Mouse (Mus musculus) intestine, postnatal 0 days (tissue): ENCODE results near the gene Smarca2. TPM values are rescaled to one million over a fixed set of nuclear protein-coding genes. Genes with fewer than 3 reads are reported as not detected.
"Not testable (repeated sequence)": the region's sequence is repeated elsewhere in the genome, so short reads cannot be mapped to it uniquely, and the experiment has no call there.

Experiments used
- ATAC-seq: fragments of 200-750 bp; cut with Nextera tagmentation; 2 replicates; pipeline ENCODE4 v1.8.0; 2017; ENCODE audit warnings: mild to moderate bottlenecking, moderate TSS enrichment, moderate library complexity
- H3K27ac ChIP-seq: fragments of 300-500 bp; sonication (generic); 2 replicates; pipeline ENCODE4 v1.5.1; 2014; ENCODE audit warnings: mild to moderate bottlenecking, low read depth, low read length, moderate library complexity
- H3K27me3 ChIP-seq: fragments of 300-500 bp; sonication (generic); replicated peaks from 2 replicates; pipeline ENCODE4 v1.6.1; 2014; ENCODE audit warnings: low read length, mixed read lengths; ENCODE audit not compliant: control insufficient read depth, insufficient read depth
- H3K36me3 ChIP-seq: fragments of 300-500 bp; sonication (generic); 2 replicates; pipeline ENCODE4 v1.6.1; 2014; ENCODE audit warnings: mild to moderate bottlenecking, moderate library complexity; ENCODE audit not compliant: control insufficient read depth, insufficient read depth
- H3K4me1 ChIP-seq: fragments of 300-500 bp; sonication (generic); replicated peaks from 2 replicates; pipeline ENCODE4 v1.6.1; 2014; ENCODE audit warnings: antibody characterized with exemption, low read length, mixed read lengths; ENCODE audit not compliant: control insufficient read depth, insufficient read depth
- H3K4me2 ChIP-seq: fragments of 300-500 bp; sonication (generic); replicated peaks from 2 replicates; pipeline ENCODE4 v1.6.1; 2014; ENCODE audit warnings: low read depth, mild to moderate bottlenecking, moderate library complexity
- H3K4me3 ChIP-seq: fragments of 300-500 bp; sonication (generic); 2 replicates; pipeline ENCODE4 v1.5.1; 2014; ENCODE audit warnings: low read depth, low read length
- H3K9ac ChIP-seq: fragments of 300-500 bp; sonication (generic); 2 replicates; pipeline ENCODE4 v1.6.1; 2014; ENCODE audit warnings: mild to moderate bottlenecking, low read depth, low read length
- H3K9me3 ChIP-seq: fragments of 300-500 bp; sonication (generic); 2 replicates; pipeline ENCODE4 v1.6.1; 2016; ENCODE audit warnings: mixed run types; ENCODE audit not compliant: control insufficient read depth
- CTCF ChIP-seq: sonication (generic); IDR thresholded peaks from 2 replicates; pipeline ENCODE4 v1.5.1; 2016; ENCODE audit warnings: low read depth, mild to moderate bottlenecking, control low read depth, antibody characterized with exemption, moderate library complexity
- WGBS: fragments of 180-500 bp; shearing (Covaris S2); extraction: QIAGEN DNeasy Blood & Tissue Kit; methylation state at CpG from one replicate; pipeline ENCODE4 v1.1.7; 2014; 5-methylcytosine and 5-hydroxymethylcytosine counted together
- polyA plus RNA-seq: library from polyadenylated mRNA; unstranded; fragments of >200 nt; fragmentation: Nextera tagmentation; extraction: Ambion mirVana; gene quantifications from 2 replicates; pipeline ENCODE4 v1.2.1, GENCODE M21; 2015

Gene Smarca2
- polyA plus RNA-seq, 1 experiment from 2014 or later = 18.1 TPM

- H3K4me1 ChIP-seq = no peaks in the 10 kb centered on the region
- no peak overlapping the region for H3K9ac ChIP-seq
- no peak overlapping the region for H3K4me3 ChIP-seq
- no peaks in the 10 kb centered on the region for H3K9me3 ChIP-seq
- H3K36me3 ChIP-seq = no peaks in the 10 kb centered on the region; the same call in none of the 2 replicates
- WGBS = 59% methylated on average over 5 of the region's 5 CpGs
- ATAC-seq = peak; percentile 45; the same call in 1 of the 2 replicates
- no peak overlapping the region for H3K4me2 ChIP-seq
- no peaks in the 10 kb centered on the region for H3K27me3 ChIP-seq
- no peak for TF ChIP-seq CTCF
- no peak overlapping the region for H3K27ac ChIP-seq
Observed at GRCm38 (mm10) chr19:26659976-26660375, 55.1 kb downstream of the Smarca2 start.

GRCm38 (mm10) chr19:26661198-26661597, 56.3 kb downstream of the Smarca2 start:
- WGBS = 90% methylated on average over 3 of the region's 3 CpGs
- Histone ChIP-seq H3K9ac (no peak overlapping the region), H3K36me3 (peaks cover 4% of the 10 kb centered on the region), H3K4me3 (no peak overlapping the region), H3K4me2 (no peak overlapping the region), H3K4me1 (no peaks in the 10 kb centered on the region), H3K9me3 (no peaks in the 10 kb centered on the region), H3K27me3 (no peaks in the 10 kb centered on the region), H3K27ac (no peak overlapping the region)
- ATAC-seq = no peak
- TF ChIP-seq CTCF = no peak

GRCm38 (mm10) chr19:26666303-26666702, 61.5 kb downstream of the Smarca2 start:
- peaks cover 17% of the 10 kb centered on the region for H3K36me3 ChIP-seq
- no peak for TF ChIP-seq CTCF
- H3K27ac ChIP-seq = no peak overlapping the region
- H3K4me3 ChIP-seq = no peak overlapping the region
- ATAC-seq = no peak
- H3K27me3 ChIP-seq = no peaks in the 10 kb centered on the region
- WGBS = 69% methylated on average over 5 of the region's 5 CpGs
- H3K4me2 ChIP-seq = no peak overlapping the region
- H3K4me1 ChIP-seq = no peaks in the 10 kb centered on the region
- no peaks in the 10 kb centered on the region for H3K9me3 ChIP-seq
- no peak overlapping the region for H3K9ac ChIP-seq

GRCm38 (mm10) chr19:26670089-26670488, 65.2 kb downstream of the Smarca2 start:
- H3K9ac ChIP-seq = no peak overlapping the region
- TF ChIP-seq CTCF = no peak

GRCm38 (mm10) chr19:26671413-26671812, 66.6 kb downstream of the Smarca2 start:
- H3K9ac ChIP-seq, H3K9me3 ChIP-seq, H3K4me1 ChIP-seq, H3K27ac ChIP-seq, H3K4me2 ChIP-seq, H3K27me3 ChIP-seq, H3K4me3 ChIP-seq: not testable (repeated sequence)
- H3K36me3 ChIP-seq = peaks cover 39% of the 10 kb centered on the region
- ATAC-seq = peak; percentile 75

More at GRCm38 (mm10) chr19:26670089-26670488, 65.2 kb downstream of the Smarca2 start:
- no peaks in the 10 kb centered on the region for H3K4me1 ChIP-seq
- H3K27me3 ChIP-seq = no peaks in the 10 kb centered on the region
- peaks cover 37% of the 10 kb centered on the region for H3K36me3 ChIP-seq
- no peak overlapping the region for H3K4me2 ChIP-seq
- no peak overlapping the region for H3K4me3 ChIP-seq
- no peak overlapping the region for H3K27ac ChIP-seq
- 97% methylated on average over 6 of the region's 6 CpGs for WGBS
- no peaks in the 10 kb centered on the region for H3K9me3 ChIP-seq
- no peak for ATAC-seq

DNA sequence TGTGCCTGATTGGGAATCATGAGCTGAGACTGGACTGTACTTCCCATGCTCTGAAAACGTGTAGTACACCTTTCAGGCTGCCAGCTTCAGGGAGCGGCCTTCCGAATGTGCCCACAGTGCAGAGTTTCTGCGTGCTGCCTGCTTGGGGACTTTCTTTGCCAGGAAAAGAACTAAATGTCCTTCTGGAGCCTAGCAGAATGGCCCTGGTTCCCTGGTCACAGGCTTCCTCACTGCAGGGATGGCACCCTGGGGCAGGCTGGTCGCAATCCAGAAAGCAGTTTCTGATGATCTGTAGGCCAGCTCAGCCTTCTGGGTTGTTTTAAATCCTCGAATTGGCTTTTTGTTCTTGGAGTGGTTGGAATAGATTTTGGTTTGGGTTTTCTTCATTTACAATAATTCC, 71.1 kb downstream of the Smarca2 start:
- Histone ChIP-seq H3K27me3 (no peaks in the 10 kb centered on the region), H3K9me3 (no peaks in the 10 kb centered on the region), H3K9ac (no peak overlapping the region), H3K4me2 (no peak overlapping the region), H3K36me3 (peaks cover 38% of the 10 kb centered on the region; the same call in 1 of the 2 replicates), H3K4me1 (no peaks in the 10 kb centered on the region), H3K4me3 (no peak overlapping the region), H3K27ac (no peak overlapping the region)
- WGBS = 61% methylated on average over 6 of the region's 6 CpGs
- no peak for TF ChIP-seq CTCF
- ATAC-seq = no peak

DNA sequence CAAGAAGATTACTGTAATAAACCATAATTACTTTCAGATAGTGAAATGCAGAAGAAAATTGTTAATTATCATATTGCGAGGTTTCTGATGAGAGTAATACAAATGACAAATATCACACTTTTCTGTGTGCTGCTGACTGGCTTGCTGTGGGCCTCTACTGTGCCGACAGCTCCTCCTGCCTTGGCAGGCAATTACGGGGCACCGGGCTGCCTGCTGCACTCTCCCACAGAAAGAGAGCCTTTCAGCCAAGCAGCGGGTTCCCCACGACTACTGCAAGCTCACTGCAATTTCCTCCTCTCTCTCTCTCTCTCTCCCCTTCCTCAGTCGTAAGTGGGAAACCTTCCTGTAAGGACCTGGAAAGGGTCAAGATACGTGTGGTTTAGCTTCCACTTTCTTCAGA, 73.7 kb downstream of the Smarca2 start:
- H3K36me3 ChIP-seq = peaks cover 41% of the 10 kb centered on the region; the same call in 1 of the 2 replicates
- H3K4me1 ChIP-seq = no peaks in the 10 kb centered on the region
- H3K9me3 ChIP-seq = no peaks in the 10 kb centered on the region
- no peak for TF ChIP-seq CTCF
- no peak overlapping the region for H3K27ac ChIP-seq
- no peak overlapping the region for H3K9ac ChIP-seq
- WGBS = 48% methylated on average over 8 of the region's 8 CpGs
- H3K4me3 ChIP-seq = no peak overlapping the region
- no peaks in the 10 kb centered on the region for H3K27me3 ChIP-seq
- H3K4me2 ChIP-seq = no peak overlapping the region
- ATAC-seq = no peak
